Mouse (Mus musculus) erythroblast, embryonic 14.5 days (primary cell): Measurements from ENCODE around the gene Tmem274.

Experiments used
- GATA1 ChIP-seq: IDR thresholded peaks from 2 replicates; pipeline ENCODE4 v1.6.1; 2012; ENCODE audit warnings: low read length, inconsistent platforms, mixed read lengths
- TAL1 ChIP-seq: IDR thresholded peaks from 3 replicates; pipeline ENCODE4 v1.6.1; 2012; ENCODE audit warnings: low read length, inconsistent platforms, mixed read lengths

GRCm38 (mm10) chr4:149504363-149504762 lies 27.2 kb downstream of the Tmem274 start:
- no peak for TF ChIP-seq TAL1
- TF ChIP-seq GATA1 = no peak
